Mouse (Mus musculus) CD4-positive helper T cell, adult 2 months (primary cell): ENCODE data around the gene Gm28048.

Experiments
- DNase-seq: peaks from one replicate; pipeline ENCODE4 v3.0.0-alpha.2; 2012; ENCODE audit warnings: low read depth, missing footprints, low spot score

The Gm28048 gene

GRCm38 (mm10) chr11:22952668-22953067 is 29.2 kb downstream of the Gm28048 start:
- no peak for DNase-seq

DNA sequence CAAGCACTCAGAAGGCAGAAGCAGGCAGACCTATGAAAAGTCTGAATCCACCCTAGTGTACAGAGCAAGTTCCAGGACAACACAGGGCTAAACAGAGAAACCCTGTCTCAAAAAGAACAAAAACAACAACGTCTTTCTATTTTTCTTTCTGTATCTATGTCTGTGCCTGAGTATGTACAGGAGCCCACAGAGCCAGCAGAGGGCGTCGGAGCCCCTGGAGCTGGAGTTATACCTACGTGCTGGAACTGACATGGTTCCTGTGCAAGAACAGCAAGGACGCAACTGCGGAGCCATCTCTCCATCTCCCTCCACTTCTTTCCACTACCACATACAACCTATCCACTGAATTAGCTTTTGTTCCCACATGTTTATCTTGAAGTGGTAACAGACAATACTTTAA is 31.8 kb downstream of the Gm28048 start:
- no peak for DNase-seq

- no peak for DNase-seq
Observed at GRCm38 (mm10) chr11:22949101-22949500, 32.8 kb downstream of the Gm28048 start.

DNA sequence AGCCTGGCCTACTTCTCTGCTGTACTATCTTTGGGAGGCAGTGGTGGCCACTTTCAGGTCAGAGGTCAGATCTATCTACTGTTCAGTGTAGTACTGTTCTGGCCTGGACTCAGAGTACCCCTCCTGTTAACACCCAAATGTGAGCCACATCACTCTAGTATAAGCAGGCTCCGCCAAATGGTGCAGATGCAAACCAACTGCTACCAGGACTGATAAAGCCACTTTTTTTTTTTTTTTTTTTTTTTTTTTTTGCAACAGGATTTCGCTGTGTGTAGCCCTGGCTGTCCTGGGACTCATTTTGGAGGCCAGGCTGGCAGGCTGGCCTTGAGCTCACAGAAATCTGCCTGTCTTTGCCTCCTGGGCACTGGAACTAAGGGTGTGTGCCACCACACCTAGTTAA is 42.9 kb downstream of the Gm28048 start:
- no peak for DNase-seq

DNA sequence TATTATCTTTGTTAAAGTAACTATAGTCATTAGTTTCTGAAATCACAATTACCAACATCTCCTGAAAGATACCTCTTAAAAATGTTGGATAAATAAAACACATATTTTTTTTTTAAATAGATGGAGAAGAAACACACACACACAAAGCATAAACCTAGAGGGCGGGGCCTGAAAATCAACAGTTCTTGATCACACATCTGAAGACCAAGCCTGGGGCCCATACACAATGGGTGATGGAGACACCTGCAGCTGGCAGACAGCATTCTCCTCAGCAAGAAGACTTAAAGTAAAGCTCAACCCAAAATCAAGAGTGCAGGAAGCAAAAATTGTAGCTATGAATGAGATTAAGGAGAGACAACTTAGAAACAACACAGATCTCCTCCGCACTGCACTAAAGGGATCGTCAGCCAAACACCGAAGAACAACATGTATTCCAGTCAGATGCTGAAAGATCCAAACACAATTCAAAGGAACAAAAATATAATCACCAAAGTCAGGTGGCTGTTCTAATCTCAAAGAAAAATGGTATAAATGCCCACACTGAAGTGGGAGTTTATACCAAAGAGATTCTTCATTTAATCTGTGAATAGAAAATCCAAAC is 44.1 kb downstream of the Gm28048 start:
- no peak for DNase-seq

DNA sequence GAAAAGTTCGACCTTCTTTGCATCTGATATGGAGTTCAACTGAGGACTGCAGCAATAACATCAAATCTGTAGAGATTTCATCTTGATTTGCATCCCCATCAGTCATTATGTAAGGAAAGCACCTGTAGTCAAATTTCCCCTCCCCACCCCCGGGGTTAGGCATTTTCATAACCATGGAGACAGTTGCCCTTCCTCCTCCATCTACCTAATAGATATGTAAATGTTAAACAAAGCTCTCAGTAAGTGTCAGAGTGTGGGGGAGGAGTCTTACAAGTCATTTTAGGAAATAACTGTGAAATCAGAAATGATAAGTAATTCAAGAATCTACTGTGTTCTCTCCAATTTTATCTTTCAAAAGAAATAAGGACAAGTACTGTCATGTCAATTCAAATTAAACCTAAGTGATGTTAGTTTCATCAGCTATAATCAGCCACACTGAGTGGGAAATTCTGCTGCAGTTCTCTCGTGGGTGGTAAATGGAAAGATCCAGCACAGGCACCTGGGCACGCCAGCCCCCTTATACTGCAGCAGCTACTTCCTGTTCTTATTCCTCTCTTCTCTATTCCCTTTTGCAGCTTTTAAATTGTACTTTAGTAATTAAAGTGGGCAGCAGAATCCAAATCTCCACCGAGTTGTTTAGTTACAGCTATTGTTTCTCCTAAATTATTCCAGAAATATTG is 45.3 kb downstream of the Gm28048 start:
- DNase-seq = peak; percentile 69

DNA sequence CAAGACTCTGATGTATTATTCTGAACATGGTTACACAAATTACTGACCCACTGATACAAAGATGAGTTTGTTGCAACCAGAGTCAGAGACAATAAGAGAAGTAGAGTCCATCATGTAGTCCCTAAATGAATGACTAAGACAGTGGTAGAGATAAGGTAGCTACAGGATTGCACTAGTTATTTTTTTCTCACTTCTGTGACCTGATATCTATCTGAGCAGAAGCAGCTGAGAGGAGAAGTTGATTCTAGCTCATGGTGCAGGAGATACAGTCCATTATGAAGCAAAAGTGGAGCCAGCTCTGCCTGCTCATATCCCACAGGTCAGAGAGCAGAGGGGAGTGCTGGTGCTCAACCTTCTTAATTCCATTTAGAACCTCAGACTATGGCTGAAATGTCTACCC is 49.7 kb downstream of the Gm28048 start:
- no peak for DNase-seq

- DNase-seq = no peak
Observed at GRCm38 (mm10) chr11:22931320-22931905, 50.5 kb downstream of the Gm28048 start.

DNA sequence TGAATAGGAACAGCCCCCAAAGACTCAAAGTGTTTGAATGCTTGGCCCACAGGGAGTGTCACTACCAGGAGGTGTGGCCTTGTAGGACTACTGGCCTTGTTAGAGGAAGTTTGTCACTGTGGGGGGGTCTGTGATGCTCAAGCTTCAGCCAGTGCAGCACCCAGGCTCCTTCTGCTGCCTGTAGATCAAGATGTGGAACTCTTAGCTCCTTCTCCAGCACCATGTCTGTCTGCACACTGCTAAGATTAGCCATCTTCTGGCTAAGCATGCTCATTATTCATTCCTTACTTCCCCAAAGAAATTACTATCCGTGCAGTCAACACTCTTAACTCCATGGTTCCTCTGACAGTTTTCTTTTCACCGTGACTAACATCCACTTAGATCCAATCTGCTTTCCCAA is 51.8 kb downstream of the Gm28048 start:
- DNase-seq = no peak

DNA sequence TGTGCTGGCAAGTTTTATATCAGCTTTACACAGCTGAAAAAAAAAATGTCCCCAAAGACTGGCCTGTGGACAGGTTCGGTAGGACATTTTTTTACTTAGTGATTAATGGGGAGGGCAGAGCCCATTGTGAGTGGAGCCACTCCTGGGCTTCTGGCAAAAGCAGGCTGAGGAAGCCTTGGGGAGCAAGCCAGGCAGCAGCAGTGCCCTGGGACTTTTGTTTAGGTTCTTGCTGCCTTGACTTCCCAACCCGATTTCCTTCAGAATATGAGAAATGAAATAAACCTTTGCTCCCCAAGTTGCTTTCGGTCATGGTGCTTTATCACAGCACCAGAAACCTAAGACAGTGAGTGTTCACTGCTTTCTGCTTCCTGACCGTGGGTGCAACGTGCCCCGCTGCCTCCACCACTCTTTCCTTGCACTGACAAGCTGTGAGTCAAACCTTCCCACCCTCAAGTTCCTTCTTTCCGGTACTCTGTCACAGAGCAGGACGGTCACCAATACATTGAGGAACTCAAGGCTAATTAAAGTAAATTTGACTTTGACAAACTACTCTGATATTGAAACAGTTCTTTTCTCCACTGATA is 53.2 kb downstream of the Gm28048 start:
- peak; percentile 33 for DNase-seq

DNA sequence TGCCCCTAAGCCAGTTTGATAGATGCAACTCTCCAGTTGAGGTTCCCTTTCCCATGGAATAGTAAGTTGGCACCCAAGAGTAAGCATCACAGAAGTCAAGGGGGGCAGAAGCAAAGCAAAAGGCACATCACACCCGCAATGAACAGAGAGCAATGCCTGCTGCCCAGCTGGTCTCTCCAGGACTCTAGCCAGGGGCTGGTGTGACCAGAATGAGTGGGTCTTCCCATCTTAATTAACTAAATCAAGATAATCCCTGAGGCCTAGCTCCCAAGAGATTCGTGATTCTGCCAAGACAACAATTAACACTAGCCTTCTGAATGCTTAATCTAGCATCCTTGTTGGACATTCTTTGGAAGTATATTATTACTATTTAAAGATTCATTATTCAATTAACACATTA is 58.3 kb downstream of the Gm28048 start:
- no peak for DNase-seq

DNA sequence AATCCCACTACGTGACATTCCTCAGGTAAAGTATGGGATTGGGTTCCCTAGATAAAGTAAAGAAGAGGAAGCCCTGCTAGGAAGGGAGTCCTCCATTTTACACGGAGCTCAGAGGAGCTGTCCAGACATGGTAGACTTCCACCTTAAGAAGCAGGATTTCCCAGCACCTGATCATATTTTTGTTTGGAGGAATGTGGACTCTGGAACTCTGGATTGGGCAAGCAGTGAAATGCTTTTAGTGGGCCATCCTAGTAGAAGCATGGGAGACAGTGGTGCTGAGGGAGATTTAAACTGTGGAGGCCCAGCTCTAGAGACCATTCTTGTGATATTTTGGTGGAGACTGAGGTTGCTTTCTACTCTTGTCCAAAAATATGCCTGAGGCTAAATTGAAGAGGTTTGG is 59.3 kb downstream of the Gm28048 start:
- no peak for DNase-seq

DNA sequence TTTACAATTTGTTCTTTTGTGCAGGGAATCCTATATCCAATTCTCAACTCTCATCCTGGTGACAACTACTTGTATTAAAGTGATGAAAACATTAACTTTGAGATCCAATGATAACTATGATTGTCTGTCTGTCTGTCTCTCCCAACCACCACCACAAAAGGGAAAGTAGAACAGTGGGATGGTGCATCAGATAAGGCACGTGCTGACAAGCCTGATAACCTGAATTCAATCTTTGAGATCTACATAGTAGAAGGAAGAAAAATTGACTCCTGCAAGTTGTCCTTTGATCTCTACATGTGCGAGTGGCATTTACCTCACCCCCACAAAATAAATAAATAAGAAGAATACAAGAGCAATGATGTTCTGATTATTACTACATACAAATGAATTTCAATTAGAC is 62.6 kb downstream of the Gm28048 start:
- no peak for DNase-seq

GRCm38 (mm10) chr11:22917786-22918185 is 64.1 kb downstream of the Gm28048 start:
- DNase-seq = no peak

GRCm38 (mm10) chr11:22913744-22914143 is 68.1 kb downstream of the Gm28048 start:
- no peak for DNase-seq

GRCm38 (mm10) chr11:22911831-22912230 is 70.1 kb downstream of the Gm28048 start:
- DNase-seq = no peak

DNA sequence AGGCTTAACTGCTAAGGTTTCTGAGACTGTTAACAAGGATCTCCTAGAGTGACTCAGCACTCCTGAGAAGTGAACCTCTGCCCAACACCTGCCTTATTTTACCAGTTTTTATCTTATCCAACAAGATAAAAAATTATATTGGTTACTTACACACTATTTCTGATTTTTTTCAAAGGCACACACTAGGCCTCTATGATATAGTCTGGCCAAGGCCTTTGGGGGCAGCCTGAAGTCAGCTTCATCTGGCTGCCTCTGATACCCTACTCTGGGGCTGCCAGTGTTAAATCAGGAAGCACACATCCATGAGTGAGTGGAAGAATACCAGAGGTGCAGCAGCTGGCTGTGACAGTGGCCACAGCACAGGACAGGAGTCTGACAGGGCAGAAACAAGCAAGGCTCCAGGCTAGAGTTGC is 75.4 kb downstream of the Gm28048 start:
- no peak for DNase-seq

DNA sequence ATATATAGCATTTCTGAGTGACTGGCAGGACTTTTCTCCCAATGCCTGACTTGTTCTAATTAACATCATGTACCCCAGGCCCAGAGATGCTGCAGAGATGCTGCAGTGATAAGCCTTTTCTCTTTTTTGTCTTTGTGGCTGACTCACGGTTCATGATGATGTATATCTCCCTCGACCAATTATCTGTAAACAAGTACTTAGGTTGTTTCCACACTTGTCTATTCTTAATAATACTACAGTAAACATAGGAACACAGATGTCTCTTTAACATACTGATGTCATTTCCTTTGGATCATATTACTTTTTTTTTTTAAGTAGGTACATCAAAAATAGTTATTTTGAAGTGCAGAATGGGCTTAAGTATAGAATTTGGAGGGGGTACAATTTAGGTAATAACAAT is 79.0 kb downstream of the Gm28048 start:
- peak; percentile 28 for DNase-seq

DNA sequence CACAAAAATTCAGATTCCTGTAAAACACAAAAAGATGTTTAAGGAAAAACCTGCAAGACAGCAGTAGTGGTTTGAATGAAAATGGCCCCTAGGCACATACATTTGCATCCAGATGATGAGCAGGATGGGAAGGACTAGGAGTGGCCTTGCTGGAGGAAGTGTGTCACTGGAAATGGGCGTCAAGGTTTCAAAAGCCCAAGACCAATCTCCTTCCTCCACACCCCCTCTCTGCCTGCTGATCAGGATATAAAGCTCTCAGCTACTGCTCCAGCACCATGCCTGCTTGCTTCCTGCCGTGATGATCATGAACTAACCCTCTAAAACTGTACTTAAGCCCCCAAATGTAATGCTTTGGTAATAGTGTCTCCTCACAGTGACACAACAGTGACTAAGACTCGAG is 81.8 kb downstream of the Gm28048 start:
- DNase-seq = no peak

DNA sequence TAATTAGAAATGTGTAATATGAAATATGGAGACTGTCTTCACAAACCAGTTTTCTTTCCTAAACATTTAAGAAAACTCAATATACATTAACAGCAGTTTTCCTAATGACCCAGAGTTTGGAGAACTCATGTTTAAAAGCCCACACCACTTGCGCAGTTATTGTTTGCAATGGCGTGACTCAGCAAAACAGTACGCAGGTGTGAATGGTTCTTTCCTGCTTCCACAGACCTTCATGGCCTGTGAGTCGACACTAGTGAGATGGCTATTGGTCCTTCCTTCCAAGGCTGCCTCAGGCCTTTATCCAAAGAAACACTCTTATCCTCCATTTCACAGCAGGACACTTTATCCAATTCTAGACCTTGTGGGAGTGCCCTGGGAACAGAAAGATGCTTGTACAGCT is 84.2 kb downstream of the Gm28048 start:
- DNase-seq = no peak

DNA sequence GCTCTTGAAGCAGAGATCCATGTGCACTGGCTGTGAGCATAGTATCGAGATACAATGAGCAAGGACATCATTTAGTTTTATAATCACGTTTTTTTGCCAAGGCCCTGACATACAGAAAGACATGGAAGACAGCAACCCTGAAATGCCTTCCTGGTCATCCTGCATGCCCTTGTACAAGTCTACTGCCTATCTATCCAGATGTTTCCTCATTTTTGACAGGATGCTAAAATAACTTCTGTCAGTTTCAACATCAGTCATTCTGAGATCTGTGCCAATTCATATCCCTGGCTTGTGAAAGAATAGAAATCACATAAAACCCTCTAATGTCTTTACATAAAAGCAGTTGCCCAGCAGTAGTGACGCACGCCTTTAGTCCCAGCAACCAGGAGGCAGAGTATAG is 84.8 kb downstream of the Gm28048 start:
- DNase-seq = no peak

- no peak for DNase-seq
Observed at GRCm38 (mm10) chr11:22893075-22893474, 88.8 kb downstream of the Gm28048 start.

DNA sequence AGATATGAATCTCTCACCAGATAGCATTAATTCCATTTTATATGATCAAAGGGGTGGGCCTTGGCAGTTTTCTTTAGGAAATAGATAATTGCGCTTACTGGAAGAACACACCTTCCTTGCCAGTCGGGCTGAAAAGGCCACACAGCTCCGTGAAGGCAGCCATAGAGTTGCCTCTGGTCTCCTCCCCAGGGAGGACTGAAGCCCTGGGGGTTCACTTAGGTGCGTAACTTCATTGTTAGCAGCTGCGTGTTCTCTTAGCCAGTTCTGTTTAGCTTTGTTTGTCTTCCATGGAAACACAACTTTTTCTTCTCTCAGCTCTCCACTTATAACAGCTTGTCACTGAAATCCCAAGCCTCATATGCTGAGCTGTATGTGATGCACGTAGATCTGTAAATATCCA is 89.4 kb downstream of the Gm28048 start:
- no peak for DNase-seq
